17 mouse cellular contexts compared by ENCODE assay signal in the genomic region with DNA sequence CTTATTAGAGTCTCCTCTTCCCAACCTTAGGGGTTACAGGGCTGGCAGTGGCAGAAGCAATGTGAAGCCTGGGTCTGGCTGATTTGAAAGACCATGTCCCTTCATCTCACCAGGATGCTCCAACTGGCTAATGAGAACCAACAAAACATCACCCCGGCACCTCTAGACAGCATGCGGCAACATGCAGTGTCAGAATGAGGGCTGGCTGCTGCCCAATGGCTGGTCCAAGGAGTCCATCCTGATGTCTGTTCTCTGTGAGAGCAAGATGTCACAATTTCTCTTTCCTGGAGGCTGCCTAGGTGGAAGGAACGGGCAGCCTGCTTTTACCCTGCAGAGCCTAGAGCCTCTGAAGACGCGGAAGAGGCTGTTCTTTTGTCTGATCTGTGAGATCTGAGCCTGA. TPM values are rescaled to one million over a fixed set of nuclear protein-coding genes. Genes with fewer than 3 reads are reported as not detected.
A peak's percentile ranks its signal among the peaks of the same experiment; 100 is the strongest.
DNase-seq lines count a peak whose midpoint lies in the region; ATAC-seq and TF ChIP-seq lines count a peak whose summit lies in the region.
"Had no signal": no experiment of that assay in that cellular context is flagged by ENCODE, and none has a peak within 500 bp of the region (broad histone marks: within the 10 kb centered on the region; RNA-seq: fewer than 3 reads in every experiment).

No protein-coding gene starts in this region.

- H3K4me1 ChIP-seq in hindbrain, embryonic 14.5 days (replicated peaks; ENCODE audit: control insufficient read depth, insufficient read depth, low read length) = peaks cover 48% of the 10 kb centered on the region
- H3K4me1 ChIP-seq in hindbrain, embryonic 12.5 days = peaks cover 38% of the 10 kb centered on the region
- peaks cover 58% of the 10 kb centered on the region for H3K4me1 ChIP-seq in cerebellum, adult 2 months (ENCODE audit: control insufficient read depth, insufficient read depth, low read length)
- H3K4me1 ChIP-seq in midbrain, embryonic 15.5 days = peaks cover 48% of the 10 kb centered on the region
- H3K4me1 ChIP-seq in kidney, embryonic 14.5 days (ENCODE audit: control insufficient read depth, insufficient read depth, low read length) = peaks cover 14% of the 10 kb centered on the region

- no peaks in the 10 kb centered on the region for H3K36me3 ChIP-seq in hindbrain, embryonic 14.5 days (replicated peaks; ENCODE audit: control insufficient read depth, insufficient read depth)
- H3K36me3 ChIP-seq in hindbrain, embryonic 12.5 days = no peaks in the 10 kb centered on the region
- no peaks in the 10 kb centered on the region for H3K36me3 ChIP-seq in midbrain, embryonic 15.5 days (replicated peaks)
- H3K36me3 ChIP-seq in kidney, embryonic 14.5 days (ENCODE audit: control insufficient read depth, insufficient read depth, low read length) = no peaks in the 10 kb centered on the region
- H3K36me3 ChIP-seq: G1E; limb, embryonic 12.5 days; liver, embryonic 15.5 days had no signal

- 49% methylated on average over 5 of the region's 5 CpGs for WGBS in hindbrain, embryonic 14.5 days
- 65% methylated on average over 5 of the region's 5 CpGs for WGBS in hindbrain, embryonic 12.5 days
- WGBS in cerebellum, adult 2 months = 7% methylated on average over 5 of the region's 5 CpGs
- 35% methylated on average over 5 of the region's 5 CpGs for WGBS in midbrain, embryonic 15.5 days
- 88% methylated on average over 5 of the region's 5 CpGs for WGBS in kidney, embryonic 14.5 days

- H3K9ac ChIP-seq in hindbrain, embryonic 14.5 days = no peak overlapping the region
- H3K9ac ChIP-seq in hindbrain, embryonic 12.5 days = no peak overlapping the region
- no peak overlapping the region for H3K9ac ChIP-seq in midbrain, embryonic 15.5 days
- H3K9ac ChIP-seq in kidney, embryonic 14.5 days (ENCODE audit: low read depth, low read length) = no peak overlapping the region
- H3K9ac ChIP-seq: limb, embryonic 12.5 days; liver, embryonic 15.5 days had no signal

- no peak overlapping the region for H3K4me3 ChIP-seq in hindbrain, embryonic 14.5 days (replicated peaks; ENCODE audit: low read length)
- H3K4me3 ChIP-seq in hindbrain, embryonic 12.5 days = no peak overlapping the region
- H3K4me3 ChIP-seq in cerebellum, adult 2 months (replicated peaks; ENCODE audit: insufficient read depth, low read depth, low read length) = no peak overlapping the region
- H3K4me3 ChIP-seq in midbrain, embryonic 15.5 days = no peak overlapping the region
- H3K4me3 ChIP-seq in kidney, embryonic 14.5 days (ENCODE audit: low read length) = no peak overlapping the region
- H3K4me3 ChIP-seq: left cerebral cortex, adult 2 months; limb, embryonic 12.5 days; liver, embryonic 15.5 days had no signal

- H3K27ac ChIP-seq in hindbrain, embryonic 14.5 days = 0 out of 2 replicates have a peak overlapping the region, but pooled peaks have one; percentile 11
- no peak overlapping the region for H3K27ac ChIP-seq in hindbrain, embryonic 12.5 days
- H3K27ac ChIP-seq in cerebellum, adult 2 months (ENCODE audit: insufficient read depth, low read length) = peak overlapping the region; percentile 75
- H3K27ac ChIP-seq in midbrain, embryonic 15.5 days = peak overlapping the region; percentile 6; the same call in 1 of the 2 replicates
- H3K27ac ChIP-seq in kidney, embryonic 14.5 days (ENCODE audit: low read depth, low read length) = no peak overlapping the region
- H3K27ac ChIP-seq: left cerebral cortex, adult 2 months; limb, embryonic 12.5 days; liver, embryonic 15.5 days had no signal

- H3K9me3 ChIP-seq in hindbrain, embryonic 14.5 days (ENCODE audit: control insufficient read depth, low read length) = no peaks in the 10 kb centered on the region
- no peaks in the 10 kb centered on the region for H3K9me3 ChIP-seq in hindbrain, embryonic 12.5 days (replicated peaks)
- no peaks in the 10 kb centered on the region for H3K9me3 ChIP-seq in midbrain, embryonic 15.5 days
- no peaks in the 10 kb centered on the region for H3K9me3 ChIP-seq in kidney, embryonic 14.5 days (ENCODE audit: control insufficient read depth, low read length)
- H3K9me3 ChIP-seq: G1E; limb, embryonic 12.5 days; liver, embryonic 15.5 days had no signal

- TF ChIP-seq CTCF in cerebellum, adult 2 months (IDR thresholded peaks at IDR 0.05; ENCODE audit: borderline replicate concordance, insufficient read depth, low read depth, low read length) = no peak

- H3K27me3 ChIP-seq in hindbrain, embryonic 14.5 days (ENCODE audit: control insufficient read depth, insufficient read depth, low read length) = no peaks in the 10 kb centered on the region
- peaks cover 11% of the 10 kb centered on the region; the same call in 1 of the 2 replicates for H3K27me3 ChIP-seq in hindbrain, embryonic 12.5 days
- H3K27me3 ChIP-seq in cerebellum, adult 2 months (ENCODE audit: control insufficient read depth, insufficient read depth, low read length) = no peaks in the 10 kb centered on the region
- H3K27me3 ChIP-seq in midbrain, embryonic 15.5 days (replicated peaks) = no peaks in the 10 kb centered on the region
- H3K27me3 ChIP-seq in kidney, embryonic 14.5 days (ENCODE audit: control insufficient read depth, insufficient read depth, low read length) = no peaks in the 10 kb centered on the region

- no peak for TF ChIP-seq POLR2A in cerebellum, adult 2 months (IDR thresholded peaks at IDR 0.05; ENCODE audit: borderline replicate concordance, insufficient read depth, low read length)

- ATAC-seq in hindbrain, embryonic 14.5 days (ENCODE audit: low FRiP score) = no peak
- ATAC-seq in hindbrain, embryonic 12.5 days (ENCODE audit: low FRiP score) = no peak
- ATAC-seq in midbrain, embryonic 15.5 days (replicated peaks) = no peak
- ATAC-seq in kidney, embryonic 14.5 days (ENCODE audit: low FRiP score, low TSS enrichment) = no peak
- ATAC-seq: forebrain, embryonic 16.5 days; intestine, embryonic 16.5 days; lung, postnatal 0 days had no signal

- DNase-seq in hindbrain, embryonic 14.5 days (ENCODE audit: low spot score) = no peak
- DNase-seq in cerebellum, adult 2 months = peak; percentile 73 to 78
- peak; percentile 77 to 84 for DNase-seq in cerebellum, postnatal 10 days
- DNase-seq in kidney, adult 18-20 months = no peak
- DNase-seq: heart, adult 11 months; heart, postnatal 4 days; kidney, postnatal 14 days had no signal

- H3K4me2 ChIP-seq in hindbrain, embryonic 14.5 days (replicated peaks) = no peak overlapping the region
- H3K4me2 ChIP-seq in hindbrain, embryonic 12.5 days (replicated peaks) = no peak overlapping the region
- H3K4me2 ChIP-seq in midbrain, embryonic 15.5 days = no peak overlapping the region
- H3K4me2 ChIP-seq in kidney, embryonic 14.5 days (replicated peaks; ENCODE audit: low read depth, low read length) = no peak overlapping the region
- H3K4me2 ChIP-seq: limb, embryonic 12.5 days; liver, embryonic 15.5 days had no signal

RNA-seq across cellular contexts. Expression of a gene that starts 46.6 kb away (rescaled TPM):
- polyA plus RNA-seq in hindbrain, embryonic 14.5 days (2014; fragmentation: Nextera tagmentation; extraction: Ambion mirVana) = 7.1 and 7.2 TPM in 2 replicates
- polyA plus RNA-seq in hindbrain, embryonic 12.5 days (2016; fragmentation: Nextera tagmentation; extraction: Ambion mirVana) = 6.4 and 7.4 TPM in 2 replicates
- 30.1 and 36.3 TPM in 2 replicates for polyA plus RNA-seq in cerebellum, adult 2 months (2012; rRNA removed)
- polyA plus RNA-seq in midbrain, embryonic 15.5 days (2015; fragmentation: Nextera tagmentation; extraction: Ambion mirVana) = 3.8 and 4.3 TPM in 2 replicates
- polyA plus RNA-seq in kidney, embryonic 14.5 days (2014; fragmentation: Nextera tagmentation; extraction: Ambion mirVana) = 3.8 and 5.3 TPM in 2 replicates
- polyA plus RNA-seq: G1E had no signal

Comparison
In these comparisons a context has a peak if more than half of its experiments do, and no peak if none do; other contexts are left out.
1. H3K27ac ChIP-seq: peak in hindbrain, embryonic 14.5 days (single experiment), cerebellum, adult 2 months (single experiment) and midbrain, embryonic 15.5 days (single experiment); none in hindbrain, embryonic 12.5 days (single experiment) and kidney, embryonic 14.5 days (single experiment).
2. DNase-seq: peak in cerebellum, adult 2 months (2 of 2) and cerebellum, postnatal 10 days (2 of 2); none in hindbrain, embryonic 14.5 days (single experiment) and kidney, adult 18-20 months (single experiment).